9 mouse cellular contexts compared by ENCODE assay signal in the genomic region with DNA sequence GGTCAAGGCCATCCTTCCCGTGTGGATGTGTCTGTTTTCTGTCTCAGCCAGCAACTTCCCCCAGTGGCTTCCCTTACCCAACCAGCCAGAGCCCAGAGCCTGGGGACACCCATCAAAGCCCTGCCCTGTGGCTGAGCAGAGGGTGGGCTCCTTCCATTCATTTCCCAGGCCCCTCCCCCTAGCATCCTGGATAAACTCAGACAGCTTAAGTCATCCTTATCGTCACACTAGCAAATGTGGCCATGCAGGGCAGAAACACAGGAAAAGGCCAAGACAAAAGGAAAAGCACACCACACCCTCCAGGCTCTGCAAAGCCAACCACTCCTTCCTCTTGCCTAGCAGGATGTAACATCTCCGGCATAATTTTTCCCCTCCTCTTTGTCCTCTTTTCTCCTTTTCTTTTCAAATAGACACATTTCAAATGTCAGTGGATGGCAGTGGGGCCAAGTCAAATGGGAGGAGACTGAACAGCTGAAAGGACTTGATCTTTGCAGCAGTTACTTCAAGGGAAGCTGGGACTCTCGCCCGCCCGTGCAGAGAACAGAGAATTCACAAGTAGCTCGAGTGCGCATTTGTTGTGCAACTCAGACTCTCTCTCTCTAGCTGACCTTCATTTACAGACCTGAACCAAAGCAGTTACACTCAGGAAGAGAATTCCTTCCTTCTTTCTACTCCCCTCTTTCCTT. TPM values are rescaled to one million over a fixed set of nuclear protein-coding genes. Genes with fewer than 3 reads are reported as not detected.
DNase-seq lines count a peak whose midpoint lies in the region; ATAC-seq and TF ChIP-seq lines count a peak whose summit lies in the region.
"Had no signal": no experiment of that assay in that cellular context is flagged by ENCODE, and none has a peak within 500 bp of the region (broad histone marks: within the 10 kb centered on the region; RNA-seq: fewer than 3 reads in every experiment).

No protein-coding gene starts in this region.

- H3K4me3 ChIP-seq in ES-E14 (ENCODE audit: insufficient read depth in 1 of 2, low read depth in 1 of 2, low read length in 2 of 2, poor library complexity in 1 of 2, severe bottlenecking in 1 of 2), result no peak overlapping the region
- H3K4me3 ChIP-seq in heart, embryonic 13.5 days, result no peak overlapping the region
- H3K4me3 ChIP-seq: limb, embryonic 15.5 days had no signal

- in situ Hi-C loops in ES-E14 (cut with MboI; ENCODE audit: low sequenced_read_pairs in 2 of 2, unreplicated experiment in 2 of 2), result no loop called here

- no peak overlapping the region; the same call in 1 of the 2 replicates for H3K9ac ChIP-seq in ES-E14 (ENCODE audit: insufficient read depth, low read depth, low read length, poor library complexity, severe bottlenecking)
- H3K9ac ChIP-seq in heart, embryonic 13.5 days, result no peak overlapping the region
- H3K9ac ChIP-seq: limb, embryonic 15.5 days had no signal

- H3K36me3 ChIP-seq in ES-E14 (ENCODE audit: control insufficient read depth, insufficient read depth, low read length, poor library complexity, severe bottlenecking), result no peaks in the 10 kb centered on the region
- H3K36me3 ChIP-seq in heart, embryonic 13.5 days, result no peaks in the 10 kb centered on the region
- H3K36me3 ChIP-seq: limb, embryonic 15.5 days had no signal

- H3K27me3 ChIP-seq in heart, embryonic 13.5 days (replicated peaks), result no peaks in the 10 kb centered on the region
- H3K27me3 ChIP-seq: limb, embryonic 15.5 days had no signal

- 38% methylated on average over 8 of the region's 8 CpGs for WGBS in heart, embryonic 13.5 days

- ATAC-seq in heart, embryonic 13.5 days (ENCODE audit: extremely low read depth, insufficient number of reproducible peaks, low FRiP score, low TSS enrichment), result peak; percentile 61; the same call in 1 of the 2 replicates

- H3K4me1 ChIP-seq in ES-E14 (ENCODE audit: control insufficient read depth in 2 of 2, insufficient read depth in 2 of 2, low read length in 2 of 2, poor library complexity in 1 of 2), result peaks cover 1 to 3% of the 10 kb centered on the region in 2 experiments; a peak in 1 of 4 replicates
- peaks cover 14% of the 10 kb centered on the region; the same call in 1 of the 2 replicates for H3K4me1 ChIP-seq in heart, embryonic 13.5 days

- no peak overlapping the region; the same call in 1 of the 2 replicates for H3K27ac ChIP-seq in ES-E14 (ENCODE audit: insufficient read depth, low read depth, low read length, poor library complexity, severe bottlenecking)
- H3K27ac ChIP-seq in heart, embryonic 13.5 days (replicated peaks), result peak overlapping the region; percentile 80
- H3K27ac ChIP-seq: limb, embryonic 15.5 days had no signal

- peak; percentile 82 for DNase-seq in ES-E14 (ENCODE audit: low read depth, low spot score)
- peak; percentile 39 for DNase-seq in adrenal gland, postnatal 10 days
- peak; percentile 68 for DNase-seq in kidney, postnatal 10 days
- peak; percentile 34 for DNase-seq in mesoderm, embryonic 11.5 days (ENCODE audit: low read depth, low spot score)
- no peak for DNase-seq in thymus, postnatal 14 days
- no peak for DNase-seq in frontal cortex, postnatal 14 days (ENCODE audit: low spot score in 2 of 2)
- no peak for DNase-seq in left cerebral cortex, postnatal 14 days (ENCODE audit: low spot score in 2 of 2)

- intact Hi-C loops in left cerebral cortex, postnatal 14 days (cut with DNase I), result no loop called here

- no peak overlapping the region for H3K4me2 ChIP-seq in heart, embryonic 13.5 days
- H3K4me2 ChIP-seq: limb, embryonic 15.5 days had no signal

- no peaks in the 10 kb centered on the region for H3K9me3 ChIP-seq in ES-E14 (ENCODE audit: control insufficient read depth, insufficient read depth, low read depth, low read length)
- peaks cover 8% of the 10 kb centered on the region; the same call in 1 of the 2 replicates for H3K9me3 ChIP-seq in heart, embryonic 13.5 days
- H3K9me3 ChIP-seq: limb, embryonic 15.5 days had no signal

TF ChIP-seq in ES-E14, 5 proteins besides CTCF, POLR2A, EP300 and RAD21:
- TF ChIP-seq ZC3H11A (IDR thresholded peaks at IDR 0.05; ENCODE audit: borderline replicate concordance, low read depth, low read length) (no peak), ZNF384 (IDR thresholded peaks at IDR 0.05; ENCODE audit: low read depth, low read length) (no peak), HCFC1 (IDR thresholded peaks at IDR 0.05; ENCODE audit: borderline replicate concordance, insufficient read depth, low read length) (no peak), CHD2 (IDR thresholded peaks at IDR 0.05; ENCODE audit: low read depth, low read length) (no peak), MAFK (IDR thresholded peaks at IDR 0.05; ENCODE audit: insufficient read depth, low read depth, low read length) (no peak)

RNA-seq across cellular contexts. Expression of gene Nrp2, which starts 38.0 kb away (rescaled TPM):
- 14.4 and 19.0 TPM in 2 replicates for total RNA-seq in ES-E14 (2012; rRNA removed)
- 10 to 100 TPM; 43.2 to 58.5 TPM for total RNA-seq in adrenal gland, postnatal 10 days (2021)
- polyA plus RNA-seq in heart, embryonic 13.5 days (2015; fragmentation: Nextera tagmentation; extraction: Ambion mirVana), result 5.0 and 7.0 TPM in 2 replicates
- total RNA-seq in left cerebral cortex, postnatal 14 days (2021), result 10 to 100 TPM; 16.9 to 32.7 TPM

Comparison
In these comparisons a context has a peak if more than half of its experiments do, and no peak if none do; other contexts are left out.
1. DNase-seq: peak in ES-E14 (single experiment), adrenal gland, postnatal 10 days (single experiment), kidney, postnatal 10 days (single experiment) and mesoderm, embryonic 11.5 days (single experiment); none in thymus, postnatal 14 days (single experiment), frontal cortex, postnatal 14 days (0 of 2) and left cerebral cortex, postnatal 14 days (0 of 2).